Mouse (Mus musculus) neural tube, embryonic 13.5 days (tissue): ENCODE measurements around the gene Phrf1. TPM values are rescaled to one million over a fixed set of nuclear protein-coding genes. Genes with fewer than 3 reads are reported as not detected.

Source experiments
- ATAC-seq: fragments of 200-750 bp; cut with Nextera tagmentation; 2 replicates; pipeline ENCODE4 v1.8.0; 2017; ENCODE audit warnings: low read depth, mild to moderate bottlenecking, moderate TSS enrichment, moderate library complexity
- H3K27ac ChIP-seq: fragments of 300-500 bp; sonication (generic); replicated peaks from 2 replicates; pipeline ENCODE4 v1.5.1; 2015; ENCODE audit warnings: moderate library complexity, mild to moderate bottlenecking, inconsistent platforms
- H3K27me3 ChIP-seq: fragments of 300-500 bp; sonication (generic); 2 replicates; pipeline ENCODE4 v1.6.1; 2015; ENCODE audit warnings: mild to moderate bottlenecking, inconsistent platforms
- H3K36me3 ChIP-seq: fragments of 300-500 bp; sonication (generic); 2 replicates; pipeline ENCODE4 v1.6.1; 2015; ENCODE audit warnings: mild to moderate bottlenecking, inconsistent platforms
- H3K4me1 ChIP-seq: fragments of 300-500 bp; sonication (generic); replicated peaks from 2 replicates; pipeline ENCODE4 v1.6.1; 2015; ENCODE audit warnings: inconsistent platforms
- H3K4me2 ChIP-seq: fragments of 300-500 bp; sonication (generic); 2 replicates; pipeline ENCODE4 v1.6.1; 2015; ENCODE audit warnings: inconsistent platforms, mild to moderate bottlenecking, moderate library complexity
- H3K4me3 ChIP-seq: fragments of 300-500 bp; sonication (generic); 2 replicates; pipeline ENCODE4 v1.5.1; 2015; ENCODE audit warnings: mild to moderate bottlenecking, inconsistent platforms
- H3K9ac ChIP-seq: fragments of 300-500 bp; sonication (generic); 2 replicates; pipeline ENCODE4 v1.6.1; 2015; ENCODE audit warnings: moderate library complexity, mild to moderate bottlenecking, inconsistent platforms
- H3K9me3 ChIP-seq: fragments of 300-500 bp; sonication (generic); 2 replicates; pipeline ENCODE4 v1.6.1; 2016; ENCODE audit warnings: inconsistent platforms
- WGBS: fragments of 180-500 bp; shearing (Covaris S2); methylation state at CpG from one replicate; pipeline ENCODE4 v1.1.7; 2015; 5-methylcytosine and 5-hydroxymethylcytosine counted together
- polyA plus RNA-seq: library from polyadenylated mRNA; unstranded; fragments of >200 nt; fragmentation: Nextera tagmentation; extraction: Ambion mirVana; gene quantifications from 2 replicates; pipeline ENCODE4 v1.2.1, GENCODE M21; 2015

The Phrf1 gene
- polyA plus RNA-seq, 1 experiment from 2014 or later: 71.4 TPM

- ATAC-seq: peak; percentile 21; the same call in 1 of the 2 replicates
- Histone ChIP-seq H3K9ac (no peak overlapping the region), H3K9me3 (no peaks in the 10 kb centered on the region), H3K4me1 (peaks cover 18% of the 10 kb centered on the region), H3K27ac (no peak overlapping the region), H3K27me3 (no peaks in the 10 kb centered on the region), H3K36me3 (peaks cover 49% of the 10 kb centered on the region), H3K4me2 (no peak overlapping the region), H3K4me3 (no peak overlapping the region)
- 39% methylated on average over 12 of the region's 12 CpGs for WGBS
Measured at GRCm38 (mm10) chr7:141264761-141265410, 36.3 kb downstream of the Phrf1 start.

GRCm38 (mm10) chr7:141265411-141265738 lies 36.8 kb downstream of the Phrf1 start:
- H3K27ac ChIP-seq: no peak overlapping the region
- H3K36me3 ChIP-seq: peaks cover 45% of the 10 kb centered on the region
- WGBS: 43% methylated on average over 11 of the region's 11 CpGs
- no peaks in the 10 kb centered on the region for H3K27me3 ChIP-seq
- peak overlapping the region; percentile 59; the same call in 1 of the 2 replicates for H3K4me2 ChIP-seq
- no peak overlapping the region for H3K4me3 ChIP-seq
- H3K4me1 ChIP-seq: peaks cover 18% of the 10 kb centered on the region
- 0 out of 2 replicates have a peak, but pooled peaks have one; percentile 24 for ATAC-seq
- no peak overlapping the region; the same call in 1 of the 2 replicates for H3K9ac ChIP-seq
- no peaks in the 10 kb centered on the region for H3K9me3 ChIP-seq

GRCm38 (mm10) chr7:141265739-141266561 lies 37.4 kb downstream of the Phrf1 start, which contains the start of gene Irf7:
TSS of gene Irf7 (minus strand) at chr7:141266481.
- Histone ChIP-seq H3K27me3 (no peaks in the 10 kb centered on the region), H3K4me1 (peaks cover 18% of the 10 kb centered on the region), H3K9me3 (no peaks in the 10 kb centered on the region), H3K4me3 (peak within 1 kb of the TSS; percentile 33), H3K4me2 (peak within 1 kb of the TSS; percentile 59), H3K9ac (peak within 1 kb of the TSS; percentile 60), H3K36me3 (peaks cover 39% of the 10 kb centered on the region), H3K27ac (no peak within 1 kb of the TSS)
- 12% methylated on average over 25 of the region's 25 CpGs for WGBS
- peak; percentile 44 for ATAC-seq

- H3K4me3 ChIP-seq: no peak overlapping the region
- H3K27me3 ChIP-seq: no peaks in the 10 kb centered on the region
- peaks cover 18% of the 10 kb centered on the region for H3K4me1 ChIP-seq
- no peak for ATAC-seq
- peaks cover 12% of the 10 kb centered on the region for H3K36me3 ChIP-seq
- 83% methylated on average over 24 of the region's 24 CpGs for WGBS
- no peaks in the 10 kb centered on the region for H3K9me3 ChIP-seq
- no peak overlapping the region for H3K27ac ChIP-seq
- H3K9ac ChIP-seq: no peak overlapping the region
- H3K4me2 ChIP-seq: no peak overlapping the region
Measured at GRCm38 (mm10) chr7:141268466-141269272, 40.1 kb downstream of the Phrf1 start.

- Histone ChIP-seq H3K4me2 (no peak overlapping the region), H3K36me3 (0 out of 2 replicates have a peak, but pooled peaks cover 6% of the 10 kb centered on the region), H3K27ac (no peak overlapping the region), H3K9me3 (no peaks in the 10 kb centered on the region), H3K4me1 (peaks cover 18% of the 10 kb centered on the region), H3K27me3 (no peaks in the 10 kb centered on the region), H3K9ac (no peak overlapping the region), H3K4me3 (no peak overlapping the region)
- no peak for ATAC-seq
- WGBS: 84% methylated on average over 14 of the region's 14 CpGs
Measured at GRCm38 (mm10) chr7:141269273-141269545, 40.6 kb downstream of the Phrf1 start.

GRCm38 (mm10) chr7:141270631-141271030 lies 42.0 kb downstream of the Phrf1 start:
- H3K4me3 ChIP-seq: no peak overlapping the region
- H3K36me3 ChIP-seq: no peaks in the 10 kb centered on the region
- H3K27me3 ChIP-seq: no peaks in the 10 kb centered on the region
- 83% methylated on average over 3 of the region's 3 CpGs for WGBS
- peaks cover 10% of the 10 kb centered on the region for H3K4me1 ChIP-seq
- no peak overlapping the region for H3K9ac ChIP-seq
- H3K9me3 ChIP-seq: no peaks in the 10 kb centered on the region
- no peak overlapping the region for H3K27ac ChIP-seq
- ATAC-seq: no peak
- no peak overlapping the region for H3K4me2 ChIP-seq

- Histone ChIP-seq H3K27me3 (peaks cover 28% of the 10 kb centered on the region), H3K27ac (no peak overlapping the region), H3K9me3 (no peaks in the 10 kb centered on the region), H3K36me3 (no peaks in the 10 kb centered on the region), H3K9ac (no peak overlapping the region), H3K4me3 (no peak overlapping the region), H3K4me1 (peaks cover 11% of the 10 kb centered on the region; the same call in 1 of the 2 replicates), H3K4me2 (no peak overlapping the region)
- 85% methylated on average over 9 of the region's 9 CpGs for WGBS
- ATAC-seq: no peak
Measured at GRCm38 (mm10) chr7:141275356-141275755, 46.8 kb downstream of the Phrf1 start.

GRCm38 (mm10) chr7:141276546-141276945 lies 48.0 kb downstream of the Phrf1 start, which contains the start of gene Cdhr5:
TSS of gene Cdhr5 (minus strand) at chr7:141276786.
- Histone ChIP-seq H3K36me3 (no peaks in the 10 kb centered on the region), H3K4me2 (no peak within 1 kb of the TSS), H3K9ac (no peak within 1 kb of the TSS; the same call in 1 of the 2 replicates), H3K27me3 (peaks cover 28% of the 10 kb centered on the region), H3K27ac (no peak within 1 kb of the TSS), H3K9me3 (no peaks in the 10 kb centered on the region), H3K4me3 (no peak within 1 kb of the TSS), H3K4me1 (peaks cover 11% of the 10 kb centered on the region; the same call in 1 of the 2 replicates)
- 22% methylated on average over 11 of the region's 11 CpGs for WGBS
- ATAC-seq: no peak

GRCm38 (mm10) chr7:141277701-141278678 lies 49.4 kb downstream of the Phrf1 start:
- ATAC-seq: peak; percentile 10; the same call in 1 of the 2 replicates
- Histone ChIP-seq H3K4me3 (no peak overlapping the region), H3K4me2 (peak overlapping the region; percentile 92; the same call in 1 of the 2 replicates)

GRCm38 (mm10) chr7:141278766-141279590 lies 50.4 kb downstream of the Phrf1 start, which contains the start of gene Sct:
TSS of gene Sct (minus strand) at chr7:141279133.
- Histone ChIP-seq H3K4me1 (peaks cover 11% of the 10 kb centered on the region; the same call in 1 of the 2 replicates), H3K4me3 (peak within 1 kb of the TSS; percentile 46), H3K9me3 (no peaks in the 10 kb centered on the region), H3K27ac (no peak within 1 kb of the TSS), H3K9ac (peak within 1 kb of the TSS; percentile 65), H3K4me2 (peak within 1 kb of the TSS; percentile 92), H3K27me3 (peaks cover 28% of the 10 kb centered on the region), H3K36me3 (no peaks in the 10 kb centered on the region)
- ATAC-seq: peak; percentile 79
- 2% methylated on average over 41 of the region's 46 CpGs for WGBS

More at GRCm38 (mm10) chr7:141277701-141278678, 49.4 kb downstream of the Phrf1 start:
- no peak overlapping the region for H3K27ac ChIP-seq
- no peaks in the 10 kb centered on the region for H3K36me3 ChIP-seq
- peak overlapping the region; percentile 65 for H3K9ac ChIP-seq
- peaks cover 28% of the 10 kb centered on the region for H3K27me3 ChIP-seq
- WGBS: 81% methylated on average over 11 of the region's 11 CpGs
- no peaks in the 10 kb centered on the region for H3K9me3 ChIP-seq
- peaks cover 11% of the 10 kb centered on the region; the same call in 1 of the 2 replicates for H3K4me1 ChIP-seq
